In genomic region chr12:112628197-112628596, GRCm38 (mm10) we compare ENCODE assay signal across 12 mouse cellular contexts. TPM values are rescaled to one million over a fixed set of nuclear protein-coding genes. Genes with fewer than 3 reads are reported as not detected.
DNase-seq lines count a peak whose midpoint lies in the region; ATAC-seq lines count a peak whose summit lies in the region.
"Had no signal": no experiment of that assay in that cellular context is flagged by ENCODE, and none has a peak within 500 bp of the region (broad histone marks: within the 10 kb centered on the region; RNA-seq: fewer than 3 reads in every experiment).

No protein-coding gene starts in this region.

- DNase-seq in heart, adult 8-10 months (ENCODE audit: low spot score) = no peak
- DNase-seq in lung, postnatal 25 days (ENCODE audit: low spot score) = no peak
- DNase-seq in MEL-GATA-1-ER (ENCODE audit: extremely low read depth, low read depth) = peak; percentile 52
- no peak for DNase-seq in forebrain, embryonic 11.5 days (ENCODE audit: low spot score)
- DNase-seq: cerebellum, adult 9-10 months; right cerebral cortex, postnatal 25 days had no signal

- H3K9me3 ChIP-seq in heart, embryonic 12.5 days (replicated peaks) = no peaks in the 10 kb centered on the region
- H3K9me3 ChIP-seq in lung, embryonic 15.5 days = no peaks in the 10 kb centered on the region
- H3K9me3 ChIP-seq in limb, embryonic 15.5 days = no peaks in the 10 kb centered on the region
- no peaks in the 10 kb centered on the region for H3K9me3 ChIP-seq in forebrain, embryonic 11.5 days (ENCODE audit: control insufficient read depth, low read length)
- H3K9me3 ChIP-seq: hindbrain, embryonic 10.5 days had no signal

- no peak overlapping the region for H3K4me3 ChIP-seq in heart, embryonic 12.5 days
- no peak overlapping the region for H3K4me3 ChIP-seq in lung, embryonic 15.5 days
- H3K4me3 ChIP-seq in limb, embryonic 15.5 days = no peak overlapping the region
- no peak overlapping the region for H3K4me3 ChIP-seq in forebrain, embryonic 11.5 days (ENCODE audit: low read depth, low read length)
- H3K4me3 ChIP-seq: myocyte had no signal

- WGBS in heart, embryonic 12.5 days = 80% methylated on average over 6 of the region's 6 CpGs
- 70% methylated on average over 6 of the region's 6 CpGs for WGBS in lung, embryonic 15.5 days
- 76% methylated on average over 6 of the region's 6 CpGs for WGBS in limb, embryonic 15.5 days
- WGBS in forebrain, embryonic 11.5 days = 95% methylated on average over 6 of the region's 6 CpGs

- peaks cover 69% of the 10 kb centered on the region for H3K4me1 ChIP-seq in heart, embryonic 12.5 days (replicated peaks)
- H3K4me1 ChIP-seq in lung, embryonic 15.5 days = peaks cover 41% of the 10 kb centered on the region
- peaks cover 25% of the 10 kb centered on the region for H3K4me1 ChIP-seq in limb, embryonic 15.5 days
- H3K4me1 ChIP-seq in forebrain, embryonic 11.5 days (replicated peaks; ENCODE audit: control insufficient read depth, insufficient read depth, low read length) = peaks cover 4% of the 10 kb centered on the region; the same call in 1 of the 2 replicates

- ATAC-seq in heart, embryonic 12.5 days (ENCODE audit: insufficient number of reproducible peaks, low FRiP score) = no peak
- ATAC-seq in lung, embryonic 15.5 days (ENCODE audit: borderline replicate concordance, extremely low read depth, low FRiP score, low TSS enrichment) = no peak
- ATAC-seq in limb, embryonic 15.5 days (ENCODE audit: insufficient number of reproducible peaks, low FRiP score, low TSS enrichment, low read depth) = no peak
- ATAC-seq in frontal cortex, adult (ENCODE audit: low TSS enrichment) = no peak
- no peak for ATAC-seq in forebrain, embryonic 11.5 days (replicated peaks; ENCODE audit: low FRiP score)

- H3K4me2 ChIP-seq in heart, embryonic 12.5 days = peak overlapping the region; percentile 67; the same call in 1 of the 2 replicates
- no peak overlapping the region for H3K4me2 ChIP-seq in lung, embryonic 15.5 days
- H3K4me2 ChIP-seq in limb, embryonic 15.5 days = no peak overlapping the region
- H3K4me2 ChIP-seq in forebrain, embryonic 11.5 days (ENCODE audit: low read depth, low read length, severe bottlenecking) = no peak overlapping the region

- no peaks in the 10 kb centered on the region for H3K27me3 ChIP-seq in heart, embryonic 12.5 days (replicated peaks)
- 0 out of 2 replicates have a peak, but pooled peaks cover under 1% of the 10 kb centered on the region for H3K27me3 ChIP-seq in lung, embryonic 15.5 days
- no peaks in the 10 kb centered on the region for H3K27me3 ChIP-seq in limb, embryonic 15.5 days
- H3K27me3 ChIP-seq in forebrain, embryonic 11.5 days (ENCODE audit: control insufficient read depth, insufficient read depth, low read length) = no peaks in the 10 kb centered on the region

- H3K27ac ChIP-seq in heart, embryonic 12.5 days (ENCODE audit: poor library complexity, severe bottlenecking) = peak overlapping the region; percentile 32; the same call in 1 of the 2 replicates
- H3K27ac ChIP-seq in lung, embryonic 15.5 days = peak overlapping the region; percentile 37; the same call in 1 of the 2 replicates
- peak overlapping the region; percentile 33; the same call in 1 of the 2 replicates for H3K27ac ChIP-seq in limb, embryonic 15.5 days
- no peak overlapping the region for H3K27ac ChIP-seq in forebrain, embryonic 11.5 days (ENCODE audit: low read depth, low read length)

- no peak overlapping the region for H3K9ac ChIP-seq in heart, embryonic 12.5 days
- no peak overlapping the region for H3K9ac ChIP-seq in lung, embryonic 15.5 days
- no peak overlapping the region for H3K9ac ChIP-seq in limb, embryonic 15.5 days
- H3K9ac ChIP-seq in forebrain, embryonic 11.5 days (ENCODE audit: low read length) = no peak overlapping the region

- peaks cover 7% of the 10 kb centered on the region for H3K36me3 ChIP-seq in heart, embryonic 12.5 days
- no peaks in the 10 kb centered on the region for H3K36me3 ChIP-seq in lung, embryonic 15.5 days
- no peaks in the 10 kb centered on the region for H3K36me3 ChIP-seq in limb, embryonic 15.5 days
- no peaks in the 10 kb centered on the region for H3K36me3 ChIP-seq in forebrain, embryonic 11.5 days (ENCODE audit: control insufficient read depth, insufficient read depth, low read length)
- H3K36me3 ChIP-seq: hindbrain, embryonic 10.5 days had no signal

RNA-seq across cellular contexts. Expression of gene Adssl1, which starts 8.4 kb away (rescaled TPM):
- 81.7 and 86.4 TPM in 2 replicates for polyA plus RNA-seq in heart, embryonic 12.5 days (2016; fragmentation: Nextera tagmentation; extraction: Ambion mirVana)
- 100 to 1,000 TPM; 184 to 207 (median 193) TPM for total RNA-seq in heart, adult 8-10 months (2022)
- 8.3 and 9.3 TPM in 2 replicates for polyA plus RNA-seq in lung, embryonic 15.5 days (2015; fragmentation: Nextera tagmentation; extraction: Ambion mirVana)
- 11.6 and 27.2 TPM in 2 replicates for polyA plus RNA-seq in limb, embryonic 15.5 days (2015; fragmentation: Nextera tagmentation; extraction: Ambion mirVana)
- polyA plus RNA-seq in forebrain, embryonic 11.5 days (2014; fragmentation: Nextera tagmentation; extraction: Ambion mirVana) = 1.9 and 2.1 TPM in 2 replicates

RNA-seq across cellular contexts. Expression of gene Siva1, which starts 16.3 kb away (rescaled TPM):
- polyA plus RNA-seq in heart, embryonic 12.5 days (2016; fragmentation: Nextera tagmentation; extraction: Ambion mirVana) = 99.4 and 116 TPM in 2 replicates
- 10 to 100 TPM; 28.3 to 35.2 (median 30.0) TPM for total RNA-seq in heart, adult 8-10 months (2022)
- polyA plus RNA-seq in lung, embryonic 15.5 days (2015; fragmentation: Nextera tagmentation; extraction: Ambion mirVana) = 232 and 246 TPM in 2 replicates
- polyA plus RNA-seq in limb, embryonic 15.5 days (2015; fragmentation: Nextera tagmentation; extraction: Ambion mirVana) = 195 and 218 TPM in 2 replicates
- 227 and 257 TPM in 2 replicates for polyA plus RNA-seq in forebrain, embryonic 11.5 days (2014; fragmentation: Nextera tagmentation; extraction: Ambion mirVana)

RNA-seq across cellular contexts. Expression of gene Inf2, which starts 39.6 kb away (rescaled TPM):
- polyA plus RNA-seq in heart, embryonic 12.5 days (2016; fragmentation: Nextera tagmentation; extraction: Ambion mirVana) = 2.2 and 3.5 TPM in 2 replicates
- 10 to 100 TPM; 14.7 to 19.5 (median 17.7) TPM for total RNA-seq in heart, adult 8-10 months (2022)
- 3.7 and 4.3 TPM in 2 replicates for polyA plus RNA-seq in lung, embryonic 15.5 days (2015; fragmentation: Nextera tagmentation; extraction: Ambion mirVana)
- 7.4 and 7.6 TPM in 2 replicates for polyA plus RNA-seq in limb, embryonic 15.5 days (2015; fragmentation: Nextera tagmentation; extraction: Ambion mirVana)
- polyA plus RNA-seq in forebrain, embryonic 11.5 days (2014; fragmentation: Nextera tagmentation; extraction: Ambion mirVana) = 1.6 and 2.4 TPM in 2 replicates

RNA-seq across cellular contexts. Expression of gene Akt1, which starts 46.5 kb away (rescaled TPM):
- polyA plus RNA-seq in heart, embryonic 12.5 days (2016; fragmentation: Nextera tagmentation; extraction: Ambion mirVana) = 180 and 184 TPM in 2 replicates
- 100 to 1,000 TPM; 161 to 195 (median 179) TPM for total RNA-seq in heart, adult 8-10 months (2022)
- polyA plus RNA-seq in lung, embryonic 15.5 days (2015; fragmentation: Nextera tagmentation; extraction: Ambion mirVana) = 145 and 157 TPM in 2 replicates
- polyA plus RNA-seq in limb, embryonic 15.5 days (2015; fragmentation: Nextera tagmentation; extraction: Ambion mirVana) = 75.1 and 86.0 TPM in 2 replicates
- polyA plus RNA-seq in forebrain, embryonic 11.5 days (2014; fragmentation: Nextera tagmentation; extraction: Ambion mirVana) = 99.4 and 123 TPM in 2 replicates

RNA-seq across cellular contexts. Expression of gene Zbtb42, which starts 50.4 kb away (rescaled TPM):
- polyA plus RNA-seq in heart, embryonic 12.5 days (2016; fragmentation: Nextera tagmentation; extraction: Ambion mirVana) = 4.7 and 6.4 TPM in 2 replicates
- 1 to 10 TPM; 4.0 to 5.5 (median 4.9) TPM for total RNA-seq in heart, adult 8-10 months (2022)
- polyA plus RNA-seq in lung, embryonic 15.5 days (2015; fragmentation: Nextera tagmentation; extraction: Ambion mirVana) = 11.4 TPM in 2 replicates
- polyA plus RNA-seq in limb, embryonic 15.5 days (2015; fragmentation: Nextera tagmentation; extraction: Ambion mirVana) = 3.4 and 3.7 TPM in 2 replicates
- 4.4 and 5.3 TPM in 2 replicates for polyA plus RNA-seq in forebrain, embryonic 11.5 days (2014; fragmentation: Nextera tagmentation; extraction: Ambion mirVana)
